Mouse (Mus musculus) ES-E14 (cell line): ENCODE results near the gene Hnrnpl. TPM values are rescaled to one million over a fixed set of nuclear protein-coding genes. Genes with fewer than 3 reads are reported as not detected.

Experiments used
- DNase-seq: peaks from one replicate; pipeline ENCODE4 v3.0.0-alpha.2; 2013; ENCODE audit warnings: low read depth, low spot score
- H3K27ac ChIP-seq: 2 replicates; pipeline ENCODE4 v1.5.1; 2012; ENCODE audit warnings: low read depth, mild to moderate bottlenecking, low read length, moderate library complexity, mixed read lengths; ENCODE audit not compliant: poor library complexity, insufficient read depth, severe bottlenecking
- H3K36me3 ChIP-seq: 2 replicates; pipeline ENCODE4 v1.6.1; 2012; ENCODE audit warnings: mild to moderate bottlenecking, low read length, moderate library complexity, mixed read lengths; ENCODE audit not compliant: control insufficient read depth, poor library complexity, insufficient read depth, severe bottlenecking
- H3K4me1 ChIP-seq, 2 experiments: fragments of 150-350 bp in 1 of 2; sonication (generic) in 1 of 2; 2 replicates each; pipeline ENCODE4 v1.6.1; 2012; ENCODE audit warnings: low read length in 2 of 2, mild to moderate bottlenecking in 1 of 2, mixed read lengths in 1 of 2; ENCODE audit not compliant: control insufficient read depth in 2 of 2, insufficient read depth in 2 of 2, poor library complexity in 1 of 2
- H3K4me3 ChIP-seq, 2 experiments: fragments of 150-350 bp in 1 of 2; sonication (generic) in 1 of 2; 2 replicates each; pipeline ENCODE4 v1.5.1; 2012; ENCODE audit warnings: low read length in 2 of 2, low read depth in 1 of 2, mild to moderate bottlenecking in 1 of 2, mixed read lengths in 1 of 2; ENCODE audit not compliant: insufficient read depth in 1 of 2, poor library complexity in 1 of 2, severe bottlenecking in 1 of 2
- H3K9ac ChIP-seq: 2 replicates; pipeline ENCODE4 v1.6.1; 2012; ENCODE audit warnings: low read depth, mild to moderate bottlenecking, low read length, mixed read lengths; ENCODE audit not compliant: poor library complexity, insufficient read depth, severe bottlenecking
- H3K9me3 ChIP-seq: fragments of 150-350 bp; sonication (generic); 2 replicates; pipeline ENCODE4 v1.6.1; 2012; ENCODE audit warnings: low read depth, mild to moderate bottlenecking, low read length; ENCODE audit not compliant: control insufficient read depth, insufficient read depth
- CHD2 ChIP-seq: IDR thresholded peaks from 2 replicates; pipeline ENCODE4 v1.6.1; 2014; ENCODE audit warnings: mild to moderate bottlenecking, low read depth, low read length, inconsistent platforms
- HCFC1 ChIP-seq: IDR thresholded peaks from 2 replicates; pipeline ENCODE4 v1.6.1; 2012; ENCODE audit warnings: low read length, inconsistent platforms, borderline replicate concordance; ENCODE audit not compliant: insufficient read depth
- MAFK ChIP-seq: IDR thresholded peaks from 2 replicates; pipeline ENCODE4 v1.6.1; 2014; ENCODE audit warnings: mild to moderate bottlenecking, low read depth, low read length, inconsistent platforms; ENCODE audit not compliant: insufficient read depth
- ZC3H11A ChIP-seq: IDR thresholded peaks from 2 replicates; pipeline ENCODE4 v1.6.1; 2012; ENCODE audit warnings: low read depth, mild to moderate bottlenecking, inconsistent platforms, low read length, borderline replicate concordance
- ZNF384 ChIP-seq: IDR thresholded peaks from 2 replicates; pipeline ENCODE4 v1.6.1; 2012; ENCODE audit warnings: low read depth, low read length, inconsistent platforms
- in situ Hi-C, 2 experiments: fragments of 600-800 bp; cut with MboI; formaldehyde crosslinking; loops; one replicate each; pipeline ENCODE4 v1.15.1; 2025; ENCODE audit warnings: low sequenced_read_pairs in 2 of 2, inconsistent platforms in 1 of 2; ENCODE audit not compliant: unreplicated experiment in 2 of 2
- total RNA-seq: library from RNA; depleted of rRNA; stranded (reverse); fragments of 300-350 nt; gene quantifications from 2 replicates; pipeline ENCODE4 v1.2.3, GENCODE M21; 2012

Gene Hnrnpl
- total RNA-seq, 1 experiment, result 464 TPM

DNA sequence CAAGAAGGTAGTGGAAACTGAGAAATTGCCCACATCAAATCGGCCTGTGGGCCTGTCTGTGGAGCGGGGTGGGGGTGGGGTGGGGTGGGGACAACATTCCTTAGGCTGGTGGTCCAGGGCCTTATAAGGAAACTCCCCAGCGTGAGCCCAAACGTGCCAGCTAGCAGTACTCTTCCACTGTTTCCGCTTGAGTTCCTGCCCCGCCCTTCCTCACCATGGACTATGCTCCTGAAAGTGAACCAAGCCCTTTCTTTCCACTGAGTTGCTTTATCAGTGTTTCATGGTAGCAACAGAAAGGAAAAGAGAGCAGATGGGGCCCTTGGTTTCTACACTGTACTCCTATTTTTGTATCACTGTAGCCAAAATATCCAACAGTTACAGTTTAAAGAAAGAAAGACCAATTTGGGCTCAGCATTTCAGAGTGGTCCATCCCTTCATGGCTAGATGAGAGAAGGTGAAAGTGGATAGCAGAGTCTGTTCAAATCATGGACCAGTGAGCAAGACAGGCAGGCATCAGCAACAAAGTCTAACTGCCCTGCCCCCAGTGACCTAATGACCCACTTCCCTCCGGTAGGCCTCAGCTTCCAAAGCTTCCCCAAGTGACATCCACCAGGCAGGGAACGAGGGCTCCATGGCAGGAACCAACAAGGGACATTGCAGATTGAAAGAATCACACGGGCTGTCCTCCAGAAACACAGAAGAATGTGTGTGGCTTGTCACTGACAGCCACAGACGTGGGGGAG, 5.3 kb upstream of the Hnrnpl start:
- Histone ChIP-seq H3K36me3 (peaks cover 10% of the 10 kb centered on the region), H3K9ac (peak overlapping the region; percentile 71), H3K4me1 (peaks cover 20% of the 10 kb centered on the region in 2 experiments), H3K4me3 (peak overlapping the region; percentile 25 to 37; a peak in 2 of 4 replicates), H3K27ac (peak overlapping the region; percentile 77), H3K9me3 (no peaks in the 10 kb centered on the region)
- in situ Hi-C loops, result no loop called here
- TF ChIP-seq HCFC1, result no peak
- DNase-seq, result no peak

DNA sequence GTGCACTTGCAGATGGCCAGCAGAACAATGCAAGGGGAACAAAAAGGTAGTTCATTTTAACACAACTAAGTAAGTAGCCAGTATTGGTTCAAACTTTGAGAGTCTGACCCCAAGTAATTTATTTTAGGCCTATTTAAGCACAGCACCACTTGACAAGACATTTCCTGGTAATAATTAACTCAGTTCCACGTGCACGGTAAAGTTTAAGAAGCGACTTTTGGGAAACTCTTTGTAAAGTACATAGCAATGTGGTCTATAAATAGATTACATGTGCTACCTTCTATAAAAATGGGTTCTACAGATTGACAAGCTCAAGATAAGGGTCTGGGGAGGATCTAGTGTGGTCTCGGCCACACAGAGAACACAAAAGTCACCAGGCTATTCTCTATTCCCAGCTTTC, 4.6 kb upstream of the Hnrnpl start:
- TF ChIP-seq MAFK, result no peak
- no peak for TF ChIP-seq ZC3H11A
- TF ChIP-seq HCFC1, result no peak
- TF ChIP-seq ZNF384, result no peak
- TF ChIP-seq CHD2, result no peak
- Histone ChIP-seq H3K9ac (no peak overlapping the region), H3K36me3 (peaks cover 5% of the 10 kb centered on the region), H3K4me1 (peaks cover 20% of the 10 kb centered on the region in 2 experiments), H3K4me3 (no peak overlapping the region), H3K9me3 (no peaks in the 10 kb centered on the region), H3K27ac (peak overlapping the region; percentile 77; the same call in 1 of the 2 replicates)
- in situ Hi-C loops, result no loop called here
- DNase-seq, result no peak

DNA sequence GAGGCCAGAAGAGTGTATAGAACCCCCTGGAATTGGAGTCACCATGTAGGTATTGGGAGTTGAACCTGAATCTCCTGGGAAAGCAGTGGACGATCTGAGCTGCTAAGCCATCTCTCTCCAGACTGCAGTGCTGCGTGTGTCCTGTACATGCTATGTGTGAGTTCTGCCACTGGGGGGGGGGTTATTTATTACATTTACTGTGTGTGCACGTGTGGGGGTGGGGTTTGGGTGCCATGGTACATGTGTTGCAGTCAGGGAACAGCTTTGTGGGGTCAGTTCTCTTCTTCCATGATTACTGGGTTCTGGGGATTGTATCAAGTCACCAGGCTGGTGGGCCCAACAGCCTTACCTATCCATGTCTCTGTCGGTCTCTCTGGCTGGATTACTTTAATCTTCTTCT, 1.5 kb upstream of the Hnrnpl start:
- no peak overlapping the region for H3K4me3 ChIP-seq
- no peak overlapping the region for H3K9ac ChIP-seq
- in situ Hi-C loops, result no loop called here
- peaks cover 15 to 16% of the 10 kb centered on the region in 2 experiments for H3K4me1 ChIP-seq
- H3K27ac ChIP-seq, result no peak overlapping the region
- no peaks in the 10 kb centered on the region for H3K9me3 ChIP-seq
- peaks cover 1% of the 10 kb centered on the region for H3K36me3 ChIP-seq
- no peak for DNase-seq
- TF ChIP-seq CHD2, result no peak
- TF ChIP-seq HCFC1, result no peak
- no peak for TF ChIP-seq MAFK
- no peak for TF ChIP-seq ZC3H11A
- no peak for TF ChIP-seq ZNF384

DNA sequence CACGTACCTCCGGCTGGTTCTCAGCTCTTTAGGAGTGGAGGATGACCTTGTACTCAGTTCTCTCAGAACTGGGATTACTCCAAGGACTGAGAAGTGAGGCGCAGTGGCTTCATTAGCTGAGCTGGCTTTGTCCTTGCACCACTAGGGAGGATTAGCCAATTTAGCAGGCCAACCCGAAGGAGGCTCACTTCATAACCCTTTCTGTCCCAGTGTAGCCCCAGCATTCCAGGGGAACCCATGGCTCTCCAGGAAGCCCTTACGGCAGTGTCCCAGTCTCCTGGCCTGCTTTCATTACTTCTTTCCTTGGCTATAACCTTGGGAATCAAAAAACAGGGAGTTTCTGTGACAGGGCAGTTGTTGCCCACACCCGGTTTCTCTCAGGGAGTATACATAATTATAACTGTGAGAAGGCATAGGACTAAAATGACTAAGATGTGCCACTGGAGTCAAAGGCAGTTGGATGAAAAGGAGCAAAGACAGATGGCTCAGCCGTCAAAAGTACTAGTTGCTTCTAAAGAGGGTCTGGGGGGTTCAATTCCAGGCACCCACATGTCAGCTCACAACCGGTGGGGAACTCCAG, 610 bp upstream of the Hnrnpl start:
- H3K4me1 ChIP-seq, result peaks cover 11 to 15% of the 10 kb centered on the region in 2 experiments

More for the DNA sequence above, 610 bp upstream of the Hnrnpl start:
- Histone ChIP-seq H3K4me3 (peak overlapping the region; percentile 88 to 97), H3K27ac (peak overlapping the region; percentile 98; the same call in 1 of the 2 replicates), H3K9ac (peak overlapping the region; percentile 97), H3K36me3 (peaks cover 9% of the 10 kb centered on the region), H3K9me3 (no peaks in the 10 kb centered on the region)
- no peak for DNase-seq
- TF ChIP-seq ZNF384 (no peak), ZC3H11A (no peak), CHD2 (no peak), HCFC1 (no peak), MAFK (no peak)
- in situ Hi-C loops, result no loop called here
